Mouse (Mus musculus): ENCODE results near the gene Pla1a. TPM values are rescaled to one million over a fixed set of nuclear protein-coding genes. Genes with fewer than 3 reads are reported as not detected.

The Pla1a gene
- polyA plus RNA-seq, 1 experiment from 2014 or later = 0.23 TPM

DNA sequence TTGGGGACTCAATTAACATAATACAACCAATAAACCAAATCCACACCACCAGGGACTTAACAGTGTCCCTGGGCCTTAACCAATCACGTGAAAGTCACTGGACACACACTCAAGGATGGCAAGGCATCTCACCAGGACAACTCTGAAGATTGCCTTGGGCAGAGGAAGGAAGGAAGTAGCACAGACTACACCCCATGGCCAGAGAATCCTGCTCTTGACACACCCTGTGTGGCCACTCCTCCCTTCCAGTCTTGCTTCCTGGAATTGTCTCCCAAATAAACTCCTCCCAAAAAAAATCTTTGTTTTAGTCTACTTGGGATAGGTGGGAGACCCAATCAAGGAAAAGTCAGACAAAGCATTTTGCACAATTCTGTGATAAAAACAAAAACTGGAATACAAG is 12.1 kb upstream of the Pla1a start:
- H3K4me2 ChIP-seq (ENCODE audit: low read depth) = no peak overlapping the region
- peaks cover 30% of the 10 kb centered on the region for H3K36me3 ChIP-seq (ENCODE audit: control insufficient read depth, insufficient read depth, low read length)
- H3K4me1 ChIP-seq (ENCODE audit: control insufficient read depth, insufficient read depth, low read length) = no peaks in the 10 kb centered on the region
- no peak overlapping the region for H3K4me3 ChIP-seq (ENCODE audit: low read depth, low read length)
- H3K27ac ChIP-seq (ENCODE audit: low read depth, low read length) = no peak overlapping the region
- ATAC-seq (ENCODE audit: insufficient read depth, low FRiP score, low TSS enrichment) (no peak), DNase-seq (ENCODE audit: low spot score) (no peak)
- no peaks in the 10 kb centered on the region for H3K9me3 ChIP-seq (ENCODE audit: control insufficient read depth, low read length)
- no peaks in the 10 kb centered on the region for H3K27me3 ChIP-seq (ENCODE audit: control insufficient read depth, insufficient read depth, low read length)
- no peak overlapping the region for H3K9ac ChIP-seq (ENCODE audit: low read length)
- 86% methylated on average over 1 of the region's 1 CpGs for WGBS

DNA sequence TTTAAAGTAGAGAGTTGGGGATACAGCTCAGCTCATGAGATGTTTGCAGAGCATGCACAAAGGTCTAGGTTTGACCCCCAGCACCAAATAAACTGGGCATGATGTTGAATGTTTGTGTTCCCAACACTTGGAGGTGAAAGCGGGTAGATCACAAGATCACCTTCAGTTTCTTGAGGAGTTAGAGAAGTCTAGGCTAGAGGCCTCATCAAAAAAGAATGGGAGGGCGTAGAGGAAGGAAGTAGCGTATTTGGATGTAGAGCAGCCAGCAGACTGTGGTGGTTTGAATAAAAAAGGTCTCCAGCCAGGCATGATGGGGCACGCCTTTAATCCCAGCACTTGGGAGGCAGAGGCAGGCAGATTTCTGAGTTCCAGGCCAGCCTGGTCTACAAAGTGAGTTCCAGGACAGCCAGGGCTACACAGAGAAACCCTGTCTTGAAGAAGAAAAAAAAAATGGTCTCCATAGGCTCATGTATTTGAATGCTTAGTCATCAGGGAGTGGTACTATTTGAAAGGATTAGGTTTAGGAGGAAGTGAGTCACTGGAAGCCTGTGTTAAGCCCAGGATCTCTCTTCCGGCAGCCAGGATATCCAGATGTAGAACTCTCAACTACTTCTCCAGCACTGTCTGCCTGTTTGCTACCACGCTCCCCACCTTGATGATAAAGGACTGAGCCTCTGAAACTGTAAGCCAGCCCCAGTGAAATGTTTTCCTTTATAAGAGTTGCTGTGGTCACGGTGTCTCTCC is 10.9 kb upstream of the Pla1a start:
- WGBS = 97% methylated on average over 7 of the region's 7 CpGs

DNA sequence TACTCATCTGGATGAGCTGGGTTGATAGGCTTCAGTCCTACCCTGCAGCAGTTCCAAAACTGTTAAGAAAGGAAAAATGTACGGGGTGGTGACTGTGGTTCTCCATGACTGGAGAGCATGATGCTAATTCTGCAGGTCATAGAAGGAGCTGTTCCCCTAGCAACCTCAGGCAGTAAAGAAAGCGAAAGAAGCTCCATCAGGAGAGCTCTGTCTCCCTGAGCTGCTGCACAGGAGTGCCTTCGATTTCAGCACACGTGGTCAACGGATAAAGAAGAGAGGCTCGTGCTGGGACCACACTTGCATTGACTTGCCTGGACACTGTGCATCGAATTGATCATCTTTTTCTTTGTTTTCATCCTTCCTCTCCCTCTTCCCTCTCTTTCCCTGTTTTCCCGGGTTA is 9.3 kb upstream of the Pla1a start:
- 85% methylated on average over 8 of the region's 8 CpGs for WGBS

More for the DNA sequence above, 10.9 kb upstream of the Pla1a start:
- Histone ChIP-seq H3K9me3 (ENCODE audit: control insufficient read depth, low read length) (no peaks in the 10 kb centered on the region), H3K4me2 (ENCODE audit: low read depth) (no peak overlapping the region), H3K27me3 (ENCODE audit: control insufficient read depth, insufficient read depth, low read length) (no peaks in the 10 kb centered on the region), H3K4me3 (ENCODE audit: low read depth, low read length) (no peak overlapping the region), H3K4me1 (ENCODE audit: control insufficient read depth, insufficient read depth, low read length) (no peaks in the 10 kb centered on the region), H3K36me3 (ENCODE audit: control insufficient read depth, insufficient read depth, low read length) (peaks cover 28% of the 10 kb centered on the region), H3K27ac (ENCODE audit: low read depth, low read length) (no peak overlapping the region), H3K9ac (ENCODE audit: low read length) (no peak overlapping the region)
- DNase-seq (ENCODE audit: low spot score) = no peak
- no peak for ATAC-seq (ENCODE audit: insufficient read depth, low FRiP score, low TSS enrichment)

DNA sequence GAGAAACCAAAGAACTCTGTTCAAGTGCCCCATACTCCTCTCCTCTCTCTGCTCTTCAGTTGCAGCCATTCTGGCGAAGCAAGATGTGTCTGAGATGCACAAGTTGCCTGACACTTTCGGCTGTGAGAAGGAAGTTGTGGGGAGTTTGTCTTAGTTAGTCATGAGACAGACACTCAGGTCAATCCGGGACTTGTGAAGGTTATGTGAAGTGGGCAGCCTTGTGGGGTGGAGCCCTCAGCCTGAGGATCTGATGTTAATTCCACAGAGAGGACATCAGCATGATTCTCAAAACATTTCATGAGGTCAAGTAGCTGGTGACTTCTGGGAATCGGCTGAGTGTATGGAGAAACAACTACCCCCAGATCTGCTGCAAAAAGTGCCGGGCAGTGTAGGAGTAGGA is 8.7 kb upstream of the Pla1a start:
- no peaks in the 10 kb centered on the region for H3K9me3 ChIP-seq (ENCODE audit: control insufficient read depth, low read length)
- no peak overlapping the region for H3K9ac ChIP-seq (ENCODE audit: low read length)
- H3K4me2 ChIP-seq (ENCODE audit: low read depth) = no peak overlapping the region
- WGBS = 89% methylated on average over 5 of the region's 5 CpGs
- H3K27ac ChIP-seq (ENCODE audit: low read depth, low read length) = no peak overlapping the region
- no peak overlapping the region for H3K4me3 ChIP-seq (ENCODE audit: low read depth, low read length)
- peaks cover 21% of the 10 kb centered on the region for H3K36me3 ChIP-seq (ENCODE audit: control insufficient read depth, insufficient read depth, low read length)
- DNase-seq (ENCODE audit: low spot score) (no peak), ATAC-seq (ENCODE audit: insufficient read depth, low FRiP score, low TSS enrichment) (no peak)
- no peaks in the 10 kb centered on the region for H3K27me3 ChIP-seq (ENCODE audit: control insufficient read depth, insufficient read depth, low read length)
- H3K4me1 ChIP-seq (ENCODE audit: control insufficient read depth, insufficient read depth, low read length) = no peaks in the 10 kb centered on the region

More for the DNA sequence above, 9.3 kb upstream of the Pla1a start:
- no peak overlapping the region for H3K4me2 ChIP-seq (ENCODE audit: low read depth)
- no peaks in the 10 kb centered on the region for H3K9me3 ChIP-seq (ENCODE audit: control insufficient read depth, low read length)
- H3K27me3 ChIP-seq (ENCODE audit: control insufficient read depth, insufficient read depth, low read length) = no peaks in the 10 kb centered on the region
- no peak overlapping the region for H3K27ac ChIP-seq (ENCODE audit: low read depth, low read length)
- ATAC-seq (ENCODE audit: insufficient read depth, low FRiP score, low TSS enrichment) (no peak), DNase-seq (ENCODE audit: low spot score) (no peak)
- H3K4me3 ChIP-seq (ENCODE audit: low read depth, low read length) = no peak overlapping the region
- peaks cover 27% of the 10 kb centered on the region for H3K36me3 ChIP-seq (ENCODE audit: control insufficient read depth, insufficient read depth, low read length)
- no peaks in the 10 kb centered on the region for H3K4me1 ChIP-seq (ENCODE audit: control insufficient read depth, insufficient read depth, low read length)
- H3K9ac ChIP-seq (ENCODE audit: low read length) = no peak overlapping the region

DNA sequence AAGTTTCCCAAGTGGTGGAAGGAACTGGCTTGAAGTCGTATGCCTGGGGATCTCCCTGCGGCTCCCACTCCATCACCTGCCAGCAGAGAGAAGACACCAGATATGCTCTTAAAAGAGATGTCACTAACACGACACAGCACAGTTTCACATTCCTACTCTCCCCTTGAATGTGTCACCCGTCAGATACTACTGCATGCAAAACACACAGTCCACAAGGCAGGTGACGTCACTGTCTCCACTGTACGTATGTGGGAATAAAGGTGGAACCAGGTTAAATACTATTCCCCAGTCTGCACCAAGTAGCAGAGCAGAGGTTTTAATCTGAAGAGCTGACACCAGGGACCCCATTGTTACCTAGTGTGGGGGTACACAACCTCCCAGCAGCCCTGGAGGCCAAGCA is 7.5 kb upstream of the Pla1a start:
- H3K27ac ChIP-seq (ENCODE audit: low read depth, low read length) = no peak overlapping the region
- H3K4me2 ChIP-seq (ENCODE audit: low read depth) = no peak overlapping the region
- DNase-seq (ENCODE audit: low spot score) (no peak), ATAC-seq (ENCODE audit: insufficient read depth, low FRiP score, low TSS enrichment) (no peak)
- H3K9ac ChIP-seq (ENCODE audit: low read length) = no peak overlapping the region
- WGBS = 89% methylated on average over 6 of the region's 6 CpGs
- H3K4me1 ChIP-seq (ENCODE audit: control insufficient read depth, insufficient read depth, low read length) = no peaks in the 10 kb centered on the region
- peaks cover 12% of the 10 kb centered on the region for H3K36me3 ChIP-seq (ENCODE audit: control insufficient read depth, insufficient read depth, low read length)
- no peaks in the 10 kb centered on the region for H3K9me3 ChIP-seq (ENCODE audit: control insufficient read depth, low read length)
- no peak overlapping the region for H3K4me3 ChIP-seq (ENCODE audit: low read depth, low read length)
- no peaks in the 10 kb centered on the region for H3K27me3 ChIP-seq (ENCODE audit: control insufficient read depth, insufficient read depth, low read length)

DNA sequence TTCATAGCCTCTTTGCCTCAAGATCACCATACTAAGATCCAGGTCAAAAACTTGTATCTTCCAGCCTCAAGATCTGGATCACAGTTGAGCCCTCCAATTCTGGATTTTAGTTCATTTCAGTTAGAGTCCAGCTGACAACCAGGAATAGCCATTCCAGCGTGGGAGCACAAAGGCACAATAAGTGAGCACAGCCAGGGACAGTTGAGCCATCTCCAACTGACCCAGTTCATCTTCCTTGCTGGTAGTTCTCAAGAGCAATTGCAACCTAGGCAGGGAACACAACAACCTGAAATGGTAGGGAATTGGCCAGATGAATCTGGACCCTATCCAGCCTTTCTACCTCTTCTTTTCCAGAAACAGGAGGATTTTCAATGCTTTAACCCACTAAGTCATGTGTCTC is 6.2 kb upstream of the Pla1a start:
- Histone ChIP-seq H3K9ac (ENCODE audit: low read length) (no peak overlapping the region), H3K36me3 (ENCODE audit: control insufficient read depth, insufficient read depth, low read length) (peaks cover 2% of the 10 kb centered on the region; the same call in 1 of the 2 replicates)
- 74% methylated on average over 1 of the region's 1 CpGs for WGBS

DNA sequence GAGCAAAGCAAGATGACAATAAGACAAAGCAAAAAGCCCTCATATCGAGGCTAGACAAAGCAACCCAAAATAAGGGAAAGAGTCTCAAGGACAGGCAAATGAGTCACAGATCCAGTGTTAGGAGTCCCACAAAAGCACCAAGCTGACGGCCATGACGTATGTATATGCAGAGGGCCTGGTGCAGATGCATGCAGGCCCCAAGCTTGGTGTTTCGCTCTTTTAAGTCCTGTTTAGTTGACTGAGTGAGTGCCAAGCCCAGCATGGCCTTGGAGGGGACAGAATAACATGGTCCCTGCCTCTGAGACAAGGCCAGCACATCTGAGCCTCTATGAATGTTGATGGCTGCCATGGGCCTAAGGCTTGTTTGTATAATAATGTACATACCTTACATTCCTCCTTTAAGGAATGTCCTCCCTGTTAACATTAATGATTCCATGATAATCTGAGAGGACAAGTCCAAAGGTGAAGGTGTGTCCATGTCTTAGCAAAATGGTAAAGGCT is 1.4 kb upstream of the Pla1a start:
- H3K27me3 ChIP-seq (ENCODE audit: control insufficient read depth, insufficient read depth, low read length) = no peaks in the 10 kb centered on the region
- WGBS = 83% methylated on average over 4 of the region's 4 CpGs

More for the DNA sequence above, 6.2 kb upstream of the Pla1a start:
- H3K4me3 ChIP-seq (ENCODE audit: low read depth, low read length) = no peak overlapping the region
- no peak overlapping the region for H3K4me2 ChIP-seq (ENCODE audit: low read depth)
- ATAC-seq (ENCODE audit: insufficient read depth, low FRiP score, low TSS enrichment) = no peak
- H3K27me3 ChIP-seq (ENCODE audit: control insufficient read depth, insufficient read depth, low read length) = no peaks in the 10 kb centered on the region
- DNase-seq (ENCODE audit: low spot score) = no peak
- H3K9me3 ChIP-seq (ENCODE audit: control insufficient read depth, low read length) = no peaks in the 10 kb centered on the region
- no peaks in the 10 kb centered on the region for H3K4me1 ChIP-seq (ENCODE audit: control insufficient read depth, insufficient read depth, low read length)
- H3K27ac ChIP-seq (ENCODE audit: low read depth, low read length) = no peak overlapping the region

DNA sequence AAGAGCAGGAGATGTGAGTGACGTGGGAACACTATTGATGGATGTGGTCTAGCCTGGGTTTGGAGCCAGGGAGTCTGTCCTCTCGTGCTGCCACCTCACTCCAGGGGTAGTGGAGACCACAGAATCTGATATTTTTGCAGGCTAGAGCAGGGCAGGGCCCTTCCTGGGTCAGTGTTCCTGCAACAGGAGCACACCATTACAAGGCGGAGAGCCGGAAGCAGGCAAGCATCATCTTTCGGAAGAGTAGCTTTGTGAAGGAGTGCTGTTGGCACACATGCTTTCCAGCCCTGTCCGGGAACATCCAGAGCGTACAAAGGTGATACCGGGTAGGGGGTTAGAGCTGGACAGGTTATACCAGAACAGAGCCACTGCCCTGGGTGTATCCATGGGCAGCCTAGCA is 569 bp upstream of the Pla1a start:
- no peak overlapping the region for H3K4me2 ChIP-seq (ENCODE audit: low read depth)
- 93% methylated on average over 8 of the region's 8 CpGs for WGBS
- no peak for ATAC-seq (ENCODE audit: insufficient read depth, low FRiP score, low TSS enrichment)

More for the DNA sequence above, 1.4 kb upstream of the Pla1a start:
- Histone ChIP-seq H3K4me2 (ENCODE audit: low read depth) (no peak overlapping the region), H3K4me3 (ENCODE audit: low read depth, low read length) (no peak overlapping the region), H3K36me3 (ENCODE audit: control insufficient read depth, insufficient read depth, low read length) (no peaks in the 10 kb centered on the region), H3K9me3 (ENCODE audit: control insufficient read depth, low read length) (no peaks in the 10 kb centered on the region), H3K4me1 (ENCODE audit: control insufficient read depth, insufficient read depth, low read length) (no peaks in the 10 kb centered on the region), H3K9ac (ENCODE audit: low read length) (no peak overlapping the region), H3K27ac (ENCODE audit: low read depth, low read length) (no peak overlapping the region)
- DNase-seq (ENCODE audit: low spot score) (no peak), ATAC-seq (ENCODE audit: insufficient read depth, low FRiP score, low TSS enrichment) (no peak)

More for the DNA sequence above, 569 bp upstream of the Pla1a start:
- no peaks in the 10 kb centered on the region for H3K36me3 ChIP-seq (ENCODE audit: control insufficient read depth, insufficient read depth, low read length)
- H3K4me1 ChIP-seq (ENCODE audit: control insufficient read depth, insufficient read depth, low read length) = no peaks in the 10 kb centered on the region
- no peak overlapping the region for H3K9ac ChIP-seq (ENCODE audit: low read length)
- H3K27ac ChIP-seq (ENCODE audit: low read depth, low read length) = no peak overlapping the region
- DNase-seq (ENCODE audit: low spot score) = no peak
- H3K9me3 ChIP-seq (ENCODE audit: control insufficient read depth, low read length) = no peaks in the 10 kb centered on the region
- no peaks in the 10 kb centered on the region for H3K27me3 ChIP-seq (ENCODE audit: control insufficient read depth, insufficient read depth, low read length)
- H3K4me3 ChIP-seq (ENCODE audit: low read depth, low read length) = no peak overlapping the region

Data from neural tube, embryonic 11.5 days (tissue).